Mouse (Mus musculus): ENCODE measurements around the gene Tbc1d32.

Tbc1d32 gene

DNA sequence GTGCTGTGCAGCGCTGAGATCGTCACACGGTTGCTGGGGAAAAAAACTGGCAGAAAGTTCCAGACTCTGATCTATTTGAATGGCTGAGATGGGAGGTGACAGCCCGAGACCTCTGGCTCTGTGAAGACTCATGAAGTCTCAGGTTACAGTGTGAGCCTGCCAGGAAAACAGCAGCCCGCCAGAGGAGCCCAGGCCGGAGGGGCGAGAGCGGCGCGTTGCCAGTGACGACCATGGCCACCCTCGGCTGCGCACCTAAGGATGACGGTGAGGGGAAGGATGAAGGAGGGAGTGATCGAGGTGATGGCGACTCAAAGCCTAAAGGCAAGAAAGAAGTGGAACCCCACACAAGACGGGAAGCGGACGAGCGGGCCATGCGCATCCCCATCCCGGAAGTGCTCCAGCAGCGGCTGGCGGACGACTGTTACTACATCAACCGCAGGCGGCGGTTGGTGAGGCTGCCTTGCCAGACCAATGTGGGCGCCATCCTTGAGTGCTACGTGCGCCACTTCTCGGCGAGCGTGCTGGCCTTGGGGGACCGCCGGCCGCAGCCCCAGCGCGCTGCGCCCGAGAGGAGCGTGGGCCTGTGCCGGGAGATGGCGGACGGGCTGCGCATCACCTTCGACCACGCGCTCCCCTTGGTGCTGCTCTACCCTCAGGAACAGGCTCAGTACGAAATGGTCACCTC, 113.4 kb downstream of the Tbc1d32 start:
- no peak for DNase-seq (ENCODE audit: low read depth, low spot score)

DNA sequence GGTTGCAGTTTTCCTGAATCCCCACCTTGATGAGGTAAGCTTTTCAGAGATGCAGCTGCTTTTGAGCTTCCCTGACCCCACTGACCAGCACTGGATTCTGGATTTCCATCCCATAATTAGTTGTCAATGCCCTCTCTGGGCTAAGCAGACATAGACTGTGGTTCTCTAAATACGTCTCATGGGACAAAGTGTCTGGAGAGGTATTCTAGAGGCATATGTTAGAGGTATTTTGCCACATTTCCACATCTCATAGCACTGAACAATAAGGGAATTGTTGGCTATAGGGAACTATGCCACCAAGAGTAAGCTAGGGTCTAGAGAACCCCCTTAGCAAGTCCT, 121.5 kb downstream of the Tbc1d32 start:
- DNase-seq (ENCODE audit: low read depth, low spot score): no peak

DNA sequence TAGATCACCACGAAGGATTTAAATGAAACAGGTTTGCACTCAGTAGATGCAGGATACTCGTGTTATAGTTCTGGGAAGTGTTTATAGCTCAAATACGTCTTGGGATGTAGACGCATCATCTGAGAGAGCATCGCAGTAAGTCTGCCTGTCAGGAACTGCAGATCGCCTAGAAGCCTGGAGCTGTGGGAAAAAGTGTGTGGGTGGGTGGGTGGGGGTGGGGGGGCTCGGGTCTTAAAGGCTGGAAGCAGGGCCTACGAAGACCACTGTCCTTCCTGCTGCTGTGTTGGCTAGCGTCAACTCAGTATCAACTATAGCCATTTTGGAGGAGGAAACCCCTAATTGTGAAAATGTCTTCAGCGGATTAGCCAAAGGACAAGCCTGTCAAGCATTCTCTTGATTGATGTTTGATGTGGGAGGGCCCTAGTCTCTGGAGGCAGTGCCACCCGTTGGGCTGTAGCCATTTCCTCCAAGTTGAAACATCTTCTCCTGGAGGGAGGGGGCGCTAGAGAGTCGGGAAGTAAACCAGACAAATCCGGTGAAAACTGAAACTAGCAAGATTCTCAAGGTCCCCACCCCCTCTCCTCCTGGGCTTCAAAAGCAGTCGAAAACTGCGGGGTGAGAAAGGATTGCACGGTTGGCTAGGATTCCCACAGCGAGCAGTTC, 122.0 kb downstream of the Tbc1d32 start, which contains the start of gene Msl3l2:
TSS of gene Msl3l2 (plus strand) at position 585 of the 663 bp plus-strand sequence.
- peak; percentile 32 for DNase-seq (ENCODE audit: low read depth, low spot score)

DNA sequence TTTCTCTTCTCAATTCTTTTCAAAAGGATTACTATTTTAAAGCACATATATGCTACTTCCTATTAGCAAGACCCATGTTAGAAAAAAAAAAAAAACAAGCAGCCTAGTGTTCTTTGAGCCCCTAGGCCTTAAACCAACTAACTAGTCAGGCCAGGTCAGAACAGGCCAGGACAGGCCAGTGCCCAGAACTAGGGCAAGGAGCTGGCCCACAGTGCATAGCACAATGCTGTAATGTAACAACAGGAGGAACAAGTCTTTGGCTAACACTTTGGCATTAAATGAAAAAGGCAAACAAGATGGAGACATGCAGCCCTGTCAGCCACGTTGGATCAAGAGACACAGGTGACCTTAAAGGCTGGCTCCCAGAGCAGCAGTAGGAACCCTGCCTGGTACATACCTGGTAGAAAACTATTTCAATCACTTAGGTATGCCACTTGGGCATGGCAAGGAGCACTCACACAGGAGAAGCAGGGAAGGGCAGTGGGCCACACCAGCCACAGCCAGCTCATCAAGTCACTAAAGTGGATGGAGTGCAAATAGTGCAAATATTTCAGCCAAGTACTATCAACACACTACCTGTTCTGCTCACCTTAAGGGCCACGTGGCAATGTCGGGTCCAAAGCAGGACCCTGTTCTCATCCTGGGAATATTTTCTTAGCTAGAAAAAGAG, 128.7 kb downstream of the Tbc1d32 start:
- no peak for DNase-seq (ENCODE audit: low read depth, low spot score)

DNA sequence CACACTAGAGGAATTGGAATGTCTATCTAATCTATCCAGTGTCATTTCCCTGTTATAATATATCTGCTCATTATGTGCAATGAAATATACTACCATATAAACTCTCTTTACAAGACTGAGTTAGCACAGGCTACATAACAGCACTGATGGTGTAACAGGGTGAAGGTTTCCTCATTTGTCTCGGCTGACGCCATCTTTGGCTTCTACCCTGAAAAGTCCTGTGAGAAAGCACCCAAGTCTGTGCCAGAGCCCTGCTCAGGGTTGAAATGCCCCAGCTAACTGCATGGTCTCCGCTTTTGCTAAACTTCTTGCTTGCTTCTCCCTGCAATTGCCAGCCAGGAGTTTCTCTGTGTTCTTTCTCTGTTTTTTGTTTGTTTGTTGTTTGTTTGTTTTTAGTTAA, 129.4 kb downstream of the Tbc1d32 start:
- DNase-seq (ENCODE audit: low read depth, low spot score): no peak

DNA sequence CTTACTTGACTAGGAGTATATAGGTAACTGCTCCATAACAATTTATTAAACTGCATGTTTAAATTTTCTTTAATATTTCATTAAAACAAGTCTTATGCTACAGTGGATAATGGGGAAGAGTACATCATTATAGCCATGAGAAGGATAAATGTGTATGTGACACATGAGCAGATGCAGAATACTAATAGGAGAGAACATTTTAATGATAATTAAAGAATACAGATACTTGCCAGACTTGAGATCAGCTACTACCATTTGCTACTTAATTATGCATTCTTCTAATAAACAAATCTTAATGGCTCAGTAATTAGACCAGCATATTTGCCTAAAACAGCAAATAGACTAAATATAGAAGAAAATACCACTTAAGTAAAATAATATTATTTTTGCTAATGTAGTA, 131.7 kb downstream of the Tbc1d32 start:
- DNase-seq (ENCODE audit: low read depth, low spot score): no peak

DNA sequence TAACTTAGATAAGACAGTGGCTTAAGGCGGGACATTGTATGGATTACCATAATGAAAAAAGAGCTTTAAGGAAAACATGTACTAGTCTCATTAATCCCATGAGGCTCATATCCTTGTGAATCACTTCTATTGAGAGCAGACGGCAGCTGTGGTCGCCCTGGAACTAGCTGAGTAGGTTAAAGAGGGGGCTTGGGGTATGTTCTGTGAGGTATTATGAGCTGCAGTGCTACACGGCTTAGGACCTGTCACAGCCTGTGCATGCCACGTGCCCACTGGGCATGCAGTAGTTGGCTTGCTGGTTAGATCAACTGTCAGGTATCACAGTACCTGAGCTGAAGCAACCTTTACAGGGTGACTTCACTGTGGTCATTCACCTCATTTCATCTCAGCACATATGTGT, 133.9 kb downstream of the Tbc1d32 start:
- no peak for DNase-seq (ENCODE audit: low read depth, low spot score)

DNA sequence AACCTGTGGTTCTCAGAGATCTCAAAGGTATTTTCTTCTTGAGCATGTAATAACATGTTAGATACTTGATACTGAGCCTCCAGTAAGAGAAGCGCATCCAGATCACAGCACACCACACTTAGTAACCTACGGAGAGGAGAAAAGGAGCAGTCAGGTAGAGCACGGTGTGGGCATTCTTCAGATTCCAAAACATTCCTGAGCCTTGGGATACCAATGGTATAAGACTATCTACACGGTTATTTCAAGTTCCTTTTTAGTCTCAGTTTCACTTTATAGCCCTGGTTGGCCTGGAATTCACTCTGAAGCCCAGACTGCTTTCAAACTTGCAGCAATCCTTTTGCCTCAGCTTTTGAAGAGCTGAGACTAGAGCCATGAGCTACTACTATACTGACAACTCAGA, 138.8 kb downstream of the Tbc1d32 start:
- DNase-seq (ENCODE audit: low read depth, low spot score): no peak

DNA sequence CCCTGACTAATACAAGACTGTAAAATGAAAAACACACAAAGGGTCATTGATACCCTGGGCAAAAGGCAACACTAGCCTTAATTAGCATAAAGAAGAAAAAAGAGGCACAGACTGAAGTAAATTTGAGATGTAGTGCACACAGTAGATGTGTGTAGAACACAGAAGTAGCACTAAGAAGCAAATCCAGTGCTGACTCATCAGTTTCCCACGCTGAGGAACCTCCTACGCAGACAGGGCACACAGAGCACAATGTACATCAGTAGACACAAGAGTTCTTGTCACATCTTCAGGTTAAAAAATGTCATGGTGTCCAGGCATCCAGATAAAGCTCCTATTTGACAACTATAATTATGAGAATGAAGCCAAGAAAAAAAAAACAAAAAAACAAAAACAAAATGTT, 165.7 kb downstream of the Tbc1d32 start:
- DNase-seq (ENCODE audit: low read depth, low spot score): no peak

DNA sequence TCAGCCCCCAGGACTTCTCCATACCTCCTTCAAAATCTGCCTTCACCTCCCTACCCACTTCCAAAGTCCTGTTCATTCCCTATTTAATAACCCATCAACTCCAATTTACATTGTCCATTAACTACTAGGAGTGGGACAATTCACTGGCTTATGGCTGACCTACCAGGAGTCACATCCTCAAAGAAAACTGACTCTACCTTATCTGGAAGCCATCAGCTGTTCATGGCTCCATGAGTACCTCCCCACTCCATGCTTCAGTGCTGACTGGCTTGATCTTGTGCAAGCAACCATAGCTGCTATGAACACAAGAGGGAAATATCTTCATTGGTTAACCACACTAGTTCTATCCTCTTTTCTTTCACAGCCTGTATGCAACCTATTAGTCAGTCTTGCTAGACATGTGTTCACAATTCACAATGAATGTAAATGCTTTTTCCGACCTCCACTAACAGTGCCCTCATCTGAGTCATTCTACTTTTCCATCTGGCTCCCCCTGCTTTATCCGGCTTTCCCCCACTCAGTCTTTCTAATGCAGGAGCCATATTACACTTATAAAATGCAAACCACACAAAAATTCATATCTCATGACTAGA, 167.2 kb downstream of the Tbc1d32 start:
- peak; percentile 3 for DNase-seq (ENCODE audit: low read depth, low spot score)

DNA sequence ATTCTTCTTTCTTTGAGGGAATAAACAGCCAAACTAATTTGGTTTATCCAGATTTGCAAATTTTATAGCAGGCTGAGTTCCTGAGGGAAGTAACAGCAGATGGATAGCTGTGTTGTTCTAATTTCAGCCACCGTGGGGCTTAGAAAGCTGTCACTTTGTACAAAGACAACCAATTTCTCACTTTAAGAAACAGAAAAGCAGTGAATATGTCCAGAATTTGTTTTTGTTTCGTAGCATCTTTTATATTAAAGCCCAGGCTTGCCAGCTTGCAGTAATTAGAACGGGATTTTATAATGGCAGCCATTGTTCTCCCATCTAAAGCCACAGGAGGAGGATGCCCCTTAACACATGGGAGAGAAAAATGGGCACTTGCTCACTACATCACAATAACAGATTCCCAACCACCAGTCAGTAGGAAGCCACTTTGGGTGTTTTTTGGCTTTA, 169.5 kb downstream of the Tbc1d32 start:
- no peak for DNase-seq (ENCODE audit: low read depth, low spot score)

DNA sequence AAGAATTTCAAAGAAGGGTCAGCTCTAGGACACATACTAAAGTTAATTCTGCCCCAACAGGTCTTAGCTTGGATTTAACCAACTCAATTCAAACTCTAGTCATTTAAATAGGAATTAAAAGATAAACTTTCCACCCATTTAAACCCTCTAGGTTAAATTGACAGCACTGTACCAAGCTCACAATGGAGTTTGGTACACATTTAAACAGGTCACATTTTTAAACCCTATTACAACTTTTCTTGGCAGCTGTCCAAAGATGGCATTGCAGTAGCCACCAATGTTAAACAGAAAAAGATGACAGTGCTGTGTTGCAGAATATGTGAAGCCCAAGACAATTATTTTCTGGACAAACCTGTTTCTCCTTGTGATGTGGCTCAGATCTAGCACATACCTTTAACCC, 203.1 kb downstream of the Tbc1d32 start:
- peak; percentile 10 for DNase-seq (ENCODE audit: low read depth, low spot score)

DNA sequence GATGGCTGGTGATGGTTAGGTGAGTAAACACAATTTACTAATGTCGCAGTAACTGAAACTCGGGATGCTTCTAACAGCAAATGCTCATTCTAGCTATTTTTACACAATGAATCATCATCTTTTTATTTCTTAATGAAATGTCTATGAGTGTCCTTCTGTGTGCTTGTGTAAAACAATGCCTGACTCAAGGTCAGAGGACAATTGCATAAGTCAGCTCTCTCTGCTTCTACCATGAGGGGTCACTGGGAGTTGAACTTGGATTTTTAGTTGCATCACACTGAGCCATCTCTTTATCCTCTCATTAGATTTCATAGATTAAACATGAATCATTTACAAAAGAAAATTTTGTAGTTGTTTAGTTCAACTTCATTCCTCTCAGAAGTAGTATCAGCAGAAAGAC, 203.9 kb downstream of the Tbc1d32 start:
- DNase-seq (ENCODE audit: low read depth, low spot score): peak; percentile 28

DNA sequence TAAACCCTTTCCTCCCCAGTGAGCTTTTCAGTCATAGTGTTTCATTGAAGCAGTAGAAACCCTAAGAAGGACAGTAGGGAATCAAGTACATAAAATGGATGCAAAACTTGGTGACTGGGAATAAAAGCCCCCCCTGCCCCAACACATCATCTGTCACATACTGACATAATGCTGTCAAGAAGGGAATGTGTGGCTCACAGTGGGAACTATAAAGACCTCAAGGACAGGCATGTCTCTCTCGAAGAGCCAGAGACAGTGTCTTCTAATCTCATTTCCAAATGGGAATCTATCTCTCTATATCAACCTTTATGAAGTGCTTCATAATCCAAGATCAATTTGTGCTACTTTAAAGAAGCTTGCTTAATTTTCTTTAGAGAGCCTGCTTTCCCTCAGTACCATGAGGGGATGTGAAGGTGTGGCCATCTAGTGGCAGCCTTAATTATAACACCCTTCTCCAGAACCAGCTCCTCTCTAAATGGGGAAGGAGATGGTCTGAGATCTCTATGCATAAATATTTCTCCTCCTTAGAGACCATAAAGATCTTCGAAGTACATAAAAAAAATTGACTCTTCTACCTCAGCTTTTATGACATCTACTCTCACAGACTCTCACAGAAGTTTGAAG, 248.5 kb downstream of the Tbc1d32 start:
- peak; percentile 72 for DNase-seq (ENCODE audit: low read depth, low spot score)

DNA sequence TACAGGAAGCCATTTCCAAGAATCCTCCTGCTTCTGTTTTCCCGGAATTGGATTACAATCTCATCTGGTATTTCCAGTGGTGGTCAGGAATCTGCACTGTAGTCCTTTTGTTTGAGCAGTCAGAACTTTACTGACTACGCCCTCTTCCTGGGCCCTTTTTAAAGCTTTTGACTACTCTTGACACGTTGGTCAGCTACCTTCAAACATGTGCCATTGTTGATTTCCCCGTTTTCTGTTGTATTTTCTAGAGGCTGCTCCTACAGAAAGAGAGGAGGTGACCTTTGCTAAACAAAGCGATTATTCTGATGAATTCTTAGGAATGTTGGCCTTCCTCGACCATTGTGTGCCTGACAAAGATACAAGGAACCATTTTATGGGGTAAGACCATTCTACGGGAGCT, 250.5 kb downstream of the Tbc1d32 start:
- DNase-seq (ENCODE audit: low read depth, low spot score): no peak
